Mouse (Mus musculus) embryonic facial prominence, embryonic 15.5 days (tissue): ENCODE results near the gene Igfbpl1. TPM values are rescaled to one million over a fixed set of nuclear protein-coding genes. Genes with fewer than 3 reads are reported as not detected.

Experiments used
- ATAC-seq: fragments of 200-750 bp; cut with Nextera tagmentation; 2 replicates; pipeline ENCODE4 v1.8.0; 2017; ENCODE audit warnings: low read depth, moderate TSS enrichment; ENCODE audit not compliant: insufficient number of reproducible peaks, low FRiP score, low TSS enrichment
- H3K27ac ChIP-seq: fragments of 300-500 bp; sonication (generic); replicated peaks from 2 replicates; pipeline ENCODE4 v1.5.1; 2015; ENCODE audit warnings: mild to moderate bottlenecking, inconsistent platforms
- H3K27me3 ChIP-seq: fragments of 300-500 bp; sonication (generic); 2 replicates; pipeline ENCODE4 v1.6.1; 2015; ENCODE audit warnings: inconsistent platforms
- H3K36me3 ChIP-seq: fragments of 300-500 bp; sonication (generic); 2 replicates; pipeline ENCODE4 v1.6.1; 2015; ENCODE audit warnings: mild to moderate bottlenecking, inconsistent platforms
- H3K4me1 ChIP-seq: fragments of 300-500 bp; sonication (generic); 2 replicates; pipeline ENCODE4 v1.6.1; 2015; ENCODE audit warnings: inconsistent platforms
- H3K4me2 ChIP-seq: fragments of 300-500 bp; sonication (generic); replicated peaks from 2 replicates; pipeline ENCODE4 v1.6.1; 2015; ENCODE audit warnings: mild to moderate bottlenecking, inconsistent platforms
- H3K4me3 ChIP-seq: fragments of 300-500 bp; sonication (generic); replicated peaks from 2 replicates; pipeline ENCODE4 v1.5.1; 2015; ENCODE audit warnings: mild to moderate bottlenecking, inconsistent platforms
- H3K9ac ChIP-seq: fragments of 300-500 bp; sonication (generic); 2 replicates; pipeline ENCODE4 v1.6.1; 2015; ENCODE audit warnings: inconsistent platforms
- H3K9me3 ChIP-seq: fragments of 300-500 bp; sonication (generic); replicated peaks from 2 replicates; pipeline ENCODE4 v1.6.1; 2016; ENCODE audit warnings: inconsistent platforms
- WGBS: fragments of 180-500 bp; shearing (Covaris S2); methylation state at CpG from one replicate; pipeline ENCODE4 v1.1.7; 2015; 5-methylcytosine and 5-hydroxymethylcytosine counted together
- polyA plus RNA-seq: library from polyadenylated mRNA; unstranded; fragments of >200 nt; fragmentation: Nextera tagmentation; extraction: Ambion mirVana; gene quantifications from 2 replicates; pipeline ENCODE4 v1.2.1, GENCODE M21; 2015

Igfbpl1 gene
- polyA plus RNA-seq, 1 experiment from 2014 or later = 0.80 TPM

- no peaks in the 10 kb centered on the region for H3K9me3 ChIP-seq
- H3K9ac ChIP-seq = no peak within 1 kb of the TSS
- no peak within 1 kb of the TSS for H3K4me3 ChIP-seq
- no peak within 1 kb of the TSS for H3K27ac ChIP-seq
- no peak within 1 kb of the TSS for H3K4me2 ChIP-seq
- peaks cover 8% of the 10 kb centered on the region; the same call in 1 of the 2 replicates for H3K27me3 ChIP-seq
- H3K4me1 ChIP-seq = no peaks in the 10 kb centered on the region
- WGBS = 65% methylated on average over 10 of the region's 10 CpGs
- H3K36me3 ChIP-seq = no peaks in the 10 kb centered on the region
- no peak for ATAC-seq
Measured at GRCm38 (mm10) chr4:45848109-45848824, 21.5 kb upstream of the Igfbpl1 start, which contains the start of gene Stra6l. Stra6l (plus strand) TSS chr4:45848664.

- Histone ChIP-seq H3K4me3 (no peak overlapping the region), H3K9me3 (no peaks in the 10 kb centered on the region), H3K36me3 (no peaks in the 10 kb centered on the region), H3K9ac (no peak overlapping the region), H3K4me1 (no peaks in the 10 kb centered on the region), H3K27me3 (peaks cover 8% of the 10 kb centered on the region; the same call in 1 of the 2 replicates), H3K4me2 (no peak overlapping the region), H3K27ac (no peak overlapping the region)
- 92% methylated on average over 2 of the region's 2 CpGs for WGBS
- ATAC-seq = no peak
Measured at GRCm38 (mm10) chr4:45846263-45846662, 19.5 kb upstream of the Igfbpl1 start.

- peaks cover 4% of the 10 kb centered on the region; the same call in 1 of the 2 replicates for H3K27me3 ChIP-seq
- ATAC-seq = no peak
- no peak overlapping the region for H3K4me2 ChIP-seq
- no peaks in the 10 kb centered on the region for H3K9me3 ChIP-seq
- no peaks in the 10 kb centered on the region for H3K4me1 ChIP-seq
- H3K4me3 ChIP-seq = no peak overlapping the region
- H3K27ac ChIP-seq = no peak overlapping the region
- WGBS = 46% methylated on average over 14 of the region's 14 CpGs
- H3K36me3 ChIP-seq = no peaks in the 10 kb centered on the region
- H3K9ac ChIP-seq = no peak overlapping the region
Measured at GRCm38 (mm10) chr4:45844355-45844754, 17.6 kb upstream of the Igfbpl1 start.

DNA sequence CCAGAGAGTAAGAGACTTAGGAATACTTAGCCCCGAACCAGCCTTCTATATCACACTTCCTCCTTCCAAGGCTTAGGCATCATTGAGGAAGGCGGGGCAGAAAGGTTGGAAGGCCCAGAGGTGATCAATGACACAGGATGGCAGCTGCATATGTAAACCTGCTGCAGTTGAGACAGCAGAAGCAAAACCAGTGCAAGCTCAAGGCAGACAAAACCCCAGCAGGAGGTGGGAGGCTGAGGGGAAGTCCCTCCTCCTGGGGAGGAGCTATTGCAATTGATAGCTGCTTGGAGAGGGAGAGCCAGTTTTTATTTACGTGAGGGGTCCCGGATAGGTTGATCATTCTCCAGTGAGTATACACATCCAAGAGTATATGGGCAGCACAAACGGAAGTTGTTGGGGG is 6.7 kb upstream of the Igfbpl1 start:
- 36% methylated on average over 5 of the region's 5 CpGs for WGBS
- H3K9ac ChIP-seq = no peak overlapping the region
- no peaks in the 10 kb centered on the region for H3K4me1 ChIP-seq
- no peak overlapping the region for H3K4me2 ChIP-seq
- H3K27me3 ChIP-seq = peaks cover 33% of the 10 kb centered on the region
- H3K9me3 ChIP-seq = no peaks in the 10 kb centered on the region
- no peak overlapping the region for H3K27ac ChIP-seq
- H3K36me3 ChIP-seq = no peaks in the 10 kb centered on the region
- H3K4me3 ChIP-seq = no peak overlapping the region
- ATAC-seq = no peak

DNA sequence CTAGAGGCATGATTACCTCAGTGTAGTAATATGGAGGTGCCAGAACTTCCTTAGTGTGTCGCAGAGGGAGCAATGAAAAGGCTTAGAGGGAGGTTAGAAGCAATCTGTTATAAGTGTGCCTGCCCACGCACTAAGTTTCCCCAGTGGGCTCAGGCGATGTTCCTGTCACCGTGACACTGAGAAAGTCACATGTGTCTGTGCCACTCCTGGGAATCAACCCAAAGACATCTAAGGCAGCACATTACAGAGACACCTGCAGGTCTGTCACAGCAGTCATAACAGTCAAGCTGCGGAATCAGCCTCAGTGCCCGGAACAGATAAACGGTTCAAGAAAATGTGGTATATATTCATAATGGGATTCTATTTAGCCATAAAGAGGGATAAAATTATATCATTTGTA is 5.3 kb upstream of the Igfbpl1 start:
- Histone ChIP-seq H3K4me2 (no peak overlapping the region), H3K4me1 (0 out of 2 replicates have a peak, but pooled peaks cover 1% of the 10 kb centered on the region), H3K27ac (no peak overlapping the region), H3K4me3 (no peak overlapping the region), H3K9ac (no peak overlapping the region), H3K9me3 (no peaks in the 10 kb centered on the region), H3K27me3 (peaks cover 48% of the 10 kb centered on the region), H3K36me3 (no peaks in the 10 kb centered on the region)
- no peak for ATAC-seq
- WGBS = 84% methylated on average over 7 of the region's 7 CpGs

- H3K36me3 ChIP-seq = no peaks in the 10 kb centered on the region
- ATAC-seq = no peak
- H3K4me2 ChIP-seq = no peak overlapping the region
- peaks cover 12% of the 10 kb centered on the region for H3K4me1 ChIP-seq
- H3K9ac ChIP-seq = no peak overlapping the region
- H3K9me3 ChIP-seq = no peaks in the 10 kb centered on the region
- H3K4me3 ChIP-seq = no peak overlapping the region
- H3K27ac ChIP-seq = no peak overlapping the region
- 50% methylated on average over 13 of the region's 13 CpGs for WGBS
- H3K27me3 ChIP-seq = peaks cover 67% of the 10 kb centered on the region
Measured at GRCm38 (mm10) chr4:45829907-45830759, 3.4 kb upstream of the Igfbpl1 start.

DNA sequence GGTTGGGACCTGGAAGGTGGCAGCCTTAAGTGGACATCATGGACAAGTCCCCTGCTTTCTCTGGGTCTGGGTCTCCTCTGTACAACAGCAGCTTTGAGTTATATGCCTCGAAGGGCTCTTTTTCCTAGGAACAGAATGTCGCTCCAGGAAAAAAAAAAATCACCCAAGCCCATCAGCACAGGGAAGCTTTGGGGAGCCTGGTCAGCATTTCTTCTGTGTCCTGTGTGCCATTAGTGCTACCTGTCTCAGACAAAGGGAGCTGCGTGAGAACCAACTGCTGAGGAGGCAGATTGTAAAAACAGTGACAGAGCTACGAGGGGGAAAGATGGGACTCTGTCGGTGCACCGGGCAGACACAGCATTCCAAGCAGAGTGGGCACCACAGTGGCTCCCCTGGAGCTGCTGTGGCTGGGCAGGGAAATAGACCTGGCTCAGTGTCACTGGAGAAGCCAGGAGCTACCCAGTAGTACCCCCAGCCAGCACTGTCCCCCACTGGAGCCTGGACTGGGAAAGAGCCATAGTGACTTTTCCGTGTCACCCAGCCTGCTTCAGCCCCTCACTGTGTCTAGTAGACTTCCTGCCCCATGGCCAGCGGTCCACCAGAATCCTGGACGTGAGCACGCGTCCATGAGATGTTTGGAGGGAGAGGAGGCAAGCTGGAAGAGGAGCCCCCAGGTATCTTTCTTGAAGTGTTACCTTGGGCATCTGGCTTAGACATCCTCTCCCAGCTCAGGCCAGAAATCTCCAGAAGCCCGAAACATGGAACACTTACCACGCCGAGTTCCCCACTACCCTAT is 1.8 kb downstream of the Igfbpl1 start:
- 30% methylated on average over 14 of the region's 14 CpGs for WGBS
- Histone ChIP-seq H3K27me3 (peaks cover 81% of the 10 kb centered on the region), H3K36me3 (no peaks in the 10 kb centered on the region), H3K4me2 (no peak overlapping the region), H3K4me1 (peaks cover 12% of the 10 kb centered on the region), H3K4me3 (no peak overlapping the region), H3K27ac (no peak overlapping the region), H3K9ac (no peak overlapping the region), H3K9me3 (no peaks in the 10 kb centered on the region)
- ATAC-seq = no peak

GRCm38 (mm10) chr4:45824049-45824760 is 2.5 kb downstream of the Igfbpl1 start:
- Histone ChIP-seq H3K9me3 (no peaks in the 10 kb centered on the region), H3K9ac (no peak overlapping the region), H3K4me2 (no peak overlapping the region), H3K4me1 (peaks cover 20% of the 10 kb centered on the region), H3K4me3 (no peak overlapping the region), H3K27ac (no peak overlapping the region), H3K27me3 (peaks cover 74% of the 10 kb centered on the region), H3K36me3 (no peaks in the 10 kb centered on the region)
- WGBS = 7% methylated on average over 10 of the region's 10 CpGs
- no peak for ATAC-seq

DNA sequence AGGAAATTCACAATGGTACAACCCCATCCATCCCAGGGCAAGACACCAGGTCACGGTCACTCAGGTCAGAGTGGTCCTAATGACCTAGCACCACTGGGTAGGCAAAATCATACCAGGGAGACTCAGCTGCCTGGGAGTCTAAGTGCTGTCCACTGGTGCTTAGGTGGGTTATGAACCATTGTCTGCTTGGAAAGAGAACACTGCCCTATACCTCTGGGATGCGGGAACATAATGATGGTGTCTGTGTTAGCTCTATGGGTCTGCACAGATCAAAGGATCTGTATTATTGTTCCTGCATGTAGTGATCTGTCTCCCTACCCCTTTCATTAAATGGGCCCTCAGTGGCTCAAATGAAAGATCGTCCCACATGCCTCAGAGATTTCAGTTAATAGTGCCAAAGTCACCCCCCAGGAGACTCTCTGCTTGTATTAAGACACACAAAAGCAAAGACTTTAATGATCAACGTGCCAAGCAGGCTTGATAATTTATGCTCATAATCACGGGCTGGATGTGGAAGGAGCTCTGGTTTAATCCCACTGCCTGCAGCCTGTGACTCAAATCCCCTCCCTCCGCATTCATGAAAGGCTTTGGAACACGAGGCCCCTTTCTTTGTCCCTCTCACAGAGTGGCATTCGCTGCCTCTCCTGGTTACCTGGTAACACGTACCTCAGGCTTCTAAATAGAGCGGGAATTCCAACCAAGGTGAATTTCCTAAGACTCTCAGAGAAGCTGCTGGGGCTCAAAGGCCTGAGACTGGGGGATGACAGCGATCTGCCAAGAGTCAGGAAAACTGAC is 3.7 kb downstream of the Igfbpl1 start:
- H3K27ac ChIP-seq = no peak overlapping the region
- no peaks in the 10 kb centered on the region for H3K36me3 ChIP-seq
- no peak overlapping the region for H3K4me2 ChIP-seq
- H3K4me3 ChIP-seq = no peak overlapping the region
- H3K4me1 ChIP-seq = peaks cover 29% of the 10 kb centered on the region
- no peaks in the 10 kb centered on the region for H3K9me3 ChIP-seq
- H3K27me3 ChIP-seq = peaks cover 67% of the 10 kb centered on the region
- ATAC-seq = no peak
- H3K9ac ChIP-seq = no peak overlapping the region
- 24% methylated on average over 11 of the region's 11 CpGs for WGBS

GRCm38 (mm10) chr4:45821995-45822394 is 4.7 kb downstream of the Igfbpl1 start:
- Histone ChIP-seq H3K9ac (no peak overlapping the region), H3K4me3 (no peak overlapping the region), H3K9me3 (no peaks in the 10 kb centered on the region), H3K27me3 (peaks cover 57% of the 10 kb centered on the region), H3K27ac (no peak overlapping the region), H3K4me2 (no peak overlapping the region), H3K4me1 (peaks cover 28% of the 10 kb centered on the region), H3K36me3 (no peaks in the 10 kb centered on the region)
- no peak for ATAC-seq
- 30% methylated on average over 3 of the region's 3 CpGs for WGBS
